Mouse (Mus musculus) hindbrain, embryonic 12.5 days (tissue): ENCODE data around the gene Skap2. TPM values are rescaled to one million over a fixed set of nuclear protein-coding genes. Genes with fewer than 3 reads are reported as not detected.

Experiments
- ATAC-seq: fragments of 200-750 bp; cut with Nextera tagmentation; 2 replicates; pipeline ENCODE4 v1.8.0; 2017; ENCODE audit warnings: moderate TSS enrichment; ENCODE audit not compliant: low FRiP score
- H3K27ac ChIP-seq: fragments of 300-500 bp; sonication (generic); 2 replicates; pipeline ENCODE4 v1.5.1; 2016; ENCODE audit warnings: mild to moderate bottlenecking
- H3K27me3 ChIP-seq: fragments of 300-500 bp; sonication (generic); 2 replicates; pipeline ENCODE4 v1.6.1; 2016; ENCODE audit warnings: mild to moderate bottlenecking
- H3K36me3 ChIP-seq: fragments of 300-500 bp; sonication (generic); 2 replicates; pipeline ENCODE4 v1.6.1; 2016; ENCODE audit warnings: mild to moderate bottlenecking
- H3K4me1 ChIP-seq: fragments of 300-500 bp; sonication (generic); 2 replicates; pipeline ENCODE4 v1.6.1; 2016
- H3K4me2 ChIP-seq: fragments of 300-500 bp; sonication (generic); replicated peaks from 2 replicates; pipeline ENCODE4 v1.6.1; 2016; ENCODE audit warnings: mild to moderate bottlenecking
- H3K4me3 ChIP-seq: fragments of 300-500 bp; sonication (generic); 2 replicates; pipeline ENCODE4 v1.5.1; 2016; ENCODE audit warnings: mild to moderate bottlenecking
- H3K9ac ChIP-seq: fragments of 300-500 bp; sonication (generic); 2 replicates; pipeline ENCODE4 v1.6.1; 2016; ENCODE audit warnings: mild to moderate bottlenecking, moderate library complexity
- H3K9me3 ChIP-seq: fragments of 300-500 bp; sonication (generic); replicated peaks from 2 replicates; pipeline ENCODE4 v1.6.1; 2016; ENCODE audit warnings: mild to moderate bottlenecking
- WGBS: fragments of 180-500 bp; shearing (Covaris S2); methylation state at CpG from one replicate; pipeline ENCODE4 v1.1.7; 2016; 5-methylcytosine and 5-hydroxymethylcytosine counted together
- polyA plus RNA-seq: library from polyadenylated mRNA; unstranded; fragments of >200 nt; fragmentation: Nextera tagmentation; extraction: Ambion mirVana; gene quantifications from 2 replicates; pipeline ENCODE4 v1.2.1, GENCODE M21; 2016

Gene Skap2
- polyA plus RNA-seq, 1 experiment from 2014 or later: 24.4 TPM

DNA sequence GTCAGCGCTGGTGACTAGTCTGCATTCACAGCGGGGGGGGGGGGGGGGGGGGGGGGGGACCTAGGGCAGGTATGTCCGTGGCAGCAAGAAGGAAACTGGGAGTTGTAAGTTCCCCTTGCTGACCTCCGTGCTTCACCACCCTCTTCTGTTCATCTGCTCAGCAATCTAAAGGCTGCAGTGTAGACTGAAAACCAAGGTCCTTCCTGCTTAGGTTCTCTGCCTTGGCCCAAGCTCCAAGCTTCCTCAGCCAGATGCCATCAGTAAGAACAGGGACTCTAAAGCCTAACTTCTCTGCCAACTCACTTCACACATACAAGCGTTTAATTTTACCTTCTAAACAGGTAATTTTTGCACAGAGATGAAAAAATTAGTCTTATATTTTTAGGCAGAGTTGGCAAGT is 10.0 kb upstream of the Skap2 start:
- no peak for ATAC-seq
- no peaks in the 10 kb centered on the region for H3K4me1 ChIP-seq
- no peaks in the 10 kb centered on the region for H3K9me3 ChIP-seq
- H3K36me3 ChIP-seq: no peaks in the 10 kb centered on the region
- 48% methylated on average over 4 of the region's 5 CpGs for WGBS
- H3K4me3 ChIP-seq: no peak overlapping the region
- H3K27me3 ChIP-seq: no peaks in the 10 kb centered on the region
- H3K27ac ChIP-seq: no peak overlapping the region
- no peak overlapping the region for H3K4me2 ChIP-seq
- H3K9ac ChIP-seq: no peak overlapping the region

DNA sequence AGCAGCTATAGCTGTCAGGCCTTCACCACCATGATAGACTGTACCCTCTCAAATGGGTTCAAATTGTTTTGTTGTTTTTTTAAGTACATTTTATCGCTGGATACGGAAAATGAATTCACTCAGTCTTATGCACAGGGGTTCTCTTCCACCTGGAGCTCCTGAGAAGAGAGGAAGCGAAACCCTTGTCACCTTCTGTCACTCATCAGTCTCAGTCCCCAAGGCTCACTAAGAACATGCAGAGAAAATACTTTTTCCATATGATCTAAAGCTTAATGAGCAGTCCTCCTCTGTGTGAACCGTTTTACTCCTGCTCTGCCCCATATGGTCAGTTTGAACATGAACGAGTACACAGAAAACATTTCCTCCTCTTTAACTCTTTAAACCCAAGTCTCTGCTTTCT is 7.9 kb upstream of the Skap2 start:
- 79% methylated on average over 5 of the region's 5 CpGs for WGBS
- no peaks in the 10 kb centered on the region for H3K4me1 ChIP-seq

GRCm38 (mm10) chr6:52013245-52013945 is 1.0 kb upstream of the Skap2 start:
- ATAC-seq: no peak
- Histone ChIP-seq H3K27ac (no peak overlapping the region), H3K27me3 (peaks cover 30% of the 10 kb centered on the region)

More for the DNA sequence above, 7.9 kb upstream of the Skap2 start:
- no peaks in the 10 kb centered on the region for H3K36me3 ChIP-seq
- no peak overlapping the region for H3K4me3 ChIP-seq
- H3K4me2 ChIP-seq: no peak overlapping the region
- no peak for ATAC-seq
- no peak overlapping the region for H3K9ac ChIP-seq
- no peaks in the 10 kb centered on the region for H3K9me3 ChIP-seq
- no peaks in the 10 kb centered on the region for H3K27me3 ChIP-seq
- H3K27ac ChIP-seq: no peak overlapping the region

GRCm38 (mm10) chr6:52011559-52012408 is 565 bp downstream of the Skap2 start:
- no peaks in the 10 kb centered on the region for H3K9me3 ChIP-seq
- H3K27ac ChIP-seq: no peak overlapping the region
- H3K4me3 ChIP-seq: peak overlapping the region; percentile 62
- peaks cover 46% of the 10 kb centered on the region for H3K27me3 ChIP-seq
- H3K4me1 ChIP-seq: peaks cover 2% of the 10 kb centered on the region; the same call in 1 of the 2 replicates
- H3K9ac ChIP-seq: peak overlapping the region; percentile 55
- H3K36me3 ChIP-seq: no peaks in the 10 kb centered on the region
- WGBS: 9% methylated on average over 26 of the region's 26 CpGs
- H3K4me2 ChIP-seq: peak overlapping the region; percentile 76
- ATAC-seq: peak; percentile 80

More at GRCm38 (mm10) chr6:52013245-52013945, 1.0 kb upstream of the Skap2 start:
- H3K4me1 ChIP-seq: peaks cover 2% of the 10 kb centered on the region; the same call in 1 of the 2 replicates
- peak overlapping the region; percentile 62 for H3K4me3 ChIP-seq
- peak overlapping the region; percentile 76 for H3K4me2 ChIP-seq
- no peaks in the 10 kb centered on the region for H3K36me3 ChIP-seq
- WGBS: 18% methylated on average over 3 of the region's 3 CpGs
- H3K9ac ChIP-seq: 0 out of 2 replicates have a peak overlapping the region, but pooled peaks have one; percentile 13
- no peaks in the 10 kb centered on the region for H3K9me3 ChIP-seq

DNA sequence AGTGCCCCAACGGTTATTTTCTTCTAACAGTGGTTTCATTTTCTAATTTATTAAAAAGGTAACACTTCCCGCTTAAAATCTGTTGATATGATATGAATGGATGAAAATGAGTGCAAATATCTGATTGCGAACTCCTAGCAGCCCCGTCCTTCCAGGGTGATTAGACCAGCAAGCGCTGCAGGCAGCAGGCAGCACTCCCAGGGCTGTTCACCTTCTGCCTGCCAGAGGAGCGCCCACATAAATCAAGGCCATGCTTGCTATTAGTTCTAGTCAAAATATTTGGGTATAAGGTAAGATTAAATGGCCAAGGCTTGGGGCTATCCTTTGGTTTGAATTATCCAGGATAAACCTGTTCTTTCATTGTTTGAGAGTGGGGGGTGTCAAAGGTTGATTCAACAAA is 3.0 kb downstream of the Skap2 start:
- Histone ChIP-seq H3K9me3 (no peaks in the 10 kb centered on the region), H3K27me3 (peaks cover 56% of the 10 kb centered on the region), H3K27ac (no peak overlapping the region), H3K4me1 (peaks cover 5% of the 10 kb centered on the region; the same call in 1 of the 2 replicates), H3K4me2 (no peak overlapping the region), H3K9ac (no peak overlapping the region), H3K4me3 (no peak overlapping the region), H3K36me3 (no peaks in the 10 kb centered on the region)
- WGBS: 56% methylated on average over 6 of the region's 6 CpGs
- ATAC-seq: no peak

GRCm38 (mm10) chr6:52008757-52009156 is 3.6 kb downstream of the Skap2 start:
- 44% methylated on average over 3 of the region's 3 CpGs for WGBS
- H3K4me3 ChIP-seq: no peak overlapping the region
- no peak overlapping the region for H3K4me2 ChIP-seq
- no peaks in the 10 kb centered on the region for H3K36me3 ChIP-seq
- peaks cover 59% of the 10 kb centered on the region for H3K27me3 ChIP-seq
- no peaks in the 10 kb centered on the region for H3K9me3 ChIP-seq
- no peak overlapping the region for H3K9ac ChIP-seq
- H3K4me1 ChIP-seq: peaks cover 5% of the 10 kb centered on the region; the same call in 1 of the 2 replicates
- H3K27ac ChIP-seq: no peak overlapping the region
- no peak for ATAC-seq

GRCm38 (mm10) chr6:52006649-52007218 is 5.6 kb downstream of the Skap2 start:
- ATAC-seq: no peak

GRCm38 (mm10) chr6:52005963-52006648 is 6.2 kb downstream of the Skap2 start:
- Histone ChIP-seq H3K4me1 (0 out of 2 replicates have a peak, but pooled peaks cover 3% of the 10 kb centered on the region), H3K27me3 (peaks cover 61% of the 10 kb centered on the region), H3K9me3 (no peaks in the 10 kb centered on the region), H3K4me2 (peak overlapping the region; percentile 43), H3K4me3 (peak overlapping the region; percentile 12; the same call in 1 of the 2 replicates), H3K36me3 (no peaks in the 10 kb centered on the region), H3K27ac (peak overlapping the region; percentile 46), H3K9ac (no peak overlapping the region)
- ATAC-seq: no peak
- WGBS: 1% methylated on average over 19 of the region's 19 CpGs

More at GRCm38 (mm10) chr6:52006649-52007218, 5.6 kb downstream of the Skap2 start:
- Histone ChIP-seq H3K9ac (no peak overlapping the region), H3K4me3 (no peak overlapping the region), H3K4me1 (0 out of 2 replicates have a peak, but pooled peaks cover 3% of the 10 kb centered on the region), H3K27ac (peak overlapping the region; percentile 46), H3K4me2 (peak overlapping the region; percentile 43), H3K9me3 (no peaks in the 10 kb centered on the region), H3K27me3 (peaks cover 63% of the 10 kb centered on the region), H3K36me3 (no peaks in the 10 kb centered on the region)
- WGBS: 2% methylated on average over 13 of the region's 13 CpGs

- Histone ChIP-seq H3K36me3 (no peaks in the 10 kb centered on the region), H3K4me2 (peak overlapping the region; percentile 43), H3K4me1 (0 out of 2 replicates have a peak, but pooled peaks cover 3% of the 10 kb centered on the region), H3K27me3 (peaks cover 57% of the 10 kb centered on the region), H3K9me3 (no peaks in the 10 kb centered on the region), H3K4me3 (no peak overlapping the region), H3K27ac (0 out of 2 replicates have a peak overlapping the region, but pooled peaks have one; percentile 46), H3K9ac (no peak overlapping the region)
- 6% methylated on average over 8 of the region's 8 CpGs for WGBS
- no peak for ATAC-seq
Measured at GRCm38 (mm10) chr6:52005616-52005962, 6.8 kb downstream of the Skap2 start.

DNA sequence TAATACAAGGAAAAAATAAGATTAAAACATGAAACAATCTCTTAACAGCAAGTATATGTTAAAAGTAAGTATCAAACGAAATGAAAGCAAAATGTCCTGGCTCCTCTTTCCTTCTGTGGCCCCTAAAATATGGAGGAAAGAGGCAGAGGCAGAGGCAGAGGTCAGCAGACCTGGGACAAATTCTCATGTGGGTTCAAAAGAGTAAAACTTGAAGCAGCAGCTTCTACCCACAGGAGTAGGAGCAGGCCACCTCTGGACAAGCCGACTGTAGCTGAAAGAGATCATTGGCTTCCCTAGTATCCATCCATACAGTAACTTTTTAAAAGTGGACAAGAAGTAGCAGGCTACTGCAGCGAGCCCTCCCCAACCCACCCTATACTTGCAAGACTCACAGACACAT is 7.4 kb downstream of the Skap2 start:
- no peak overlapping the region for H3K4me2 ChIP-seq
- no peaks in the 10 kb centered on the region for H3K9me3 ChIP-seq
- H3K9ac ChIP-seq: no peak overlapping the region
- H3K36me3 ChIP-seq: no peaks in the 10 kb centered on the region
- no peak for ATAC-seq
- 0 out of 2 replicates have a peak, but pooled peaks cover 3% of the 10 kb centered on the region for H3K4me1 ChIP-seq
- 35% methylated on average over 3 of the region's 3 CpGs for WGBS
- H3K27ac ChIP-seq: no peak overlapping the region
- peaks cover 52% of the 10 kb centered on the region for H3K27me3 ChIP-seq
- H3K4me3 ChIP-seq: no peak overlapping the region

GRCm38 (mm10) chr6:52002676-52003075 is 9.7 kb downstream of the Skap2 start:
- Histone ChIP-seq H3K9me3 (no peaks in the 10 kb centered on the region), H3K9ac (no peak overlapping the region), H3K27me3 (peaks cover 37% of the 10 kb centered on the region), H3K27ac (no peak overlapping the region), H3K36me3 (no peaks in the 10 kb centered on the region), H3K4me3 (no peak overlapping the region), H3K4me1 (0 out of 2 replicates have a peak, but pooled peaks cover 3% of the 10 kb centered on the region), H3K4me2 (no peak overlapping the region)
- no peak for ATAC-seq
- 30% methylated on average over 8 of the region's 8 CpGs for WGBS
